24 mouse cellular contexts compared by ENCODE assay signal in genomic region chr10:16033096-16033495, GRCm38 (mm10).
DNase-seq lines count a peak whose midpoint lies in the region; ATAC-seq lines count a peak whose summit lies in the region.
"Had no signal": no experiment of that assay in that cellular context is flagged by ENCODE, and none has a peak within 500 bp of the region (broad histone marks: within the 10 kb centered on the region; RNA-seq: fewer than 3 reads in every experiment).

No protein-coding gene starts in this region.

- no peak overlapping the region for H3K4me3 ChIP-seq in forebrain, embryonic 16.5 days (replicated peaks; ENCODE audit: low read length)
- no peak overlapping the region for H3K4me3 ChIP-seq in forebrain, embryonic 15.5 days
- H3K4me3 ChIP-seq in neural tube, embryonic 11.5 days (ENCODE audit: low read depth, low read length) = no peak overlapping the region
- no peak overlapping the region for H3K4me3 ChIP-seq in neural tube, embryonic 15.5 days (replicated peaks)
- H3K4me3 ChIP-seq: embryonic facial prominence, embryonic 12.5 days; gastrocnemius, adult 2 months; heart, embryonic 15.5 days; limb, embryonic 12.5 days; neural tube, embryonic 13.5 days had no signal

- H3K27me3 ChIP-seq in forebrain, embryonic 16.5 days (replicated peaks; ENCODE audit: control insufficient read depth, insufficient read depth, low read length) = no peaks in the 10 kb centered on the region
- H3K27me3 ChIP-seq in forebrain, embryonic 15.5 days = no peaks in the 10 kb centered on the region
- no peaks in the 10 kb centered on the region for H3K27me3 ChIP-seq in neural tube, embryonic 11.5 days (ENCODE audit: control insufficient read depth, insufficient read depth, low read length)
- H3K27me3 ChIP-seq in neural tube, embryonic 15.5 days (replicated peaks) = no peaks in the 10 kb centered on the region
- H3K27me3 ChIP-seq: embryonic facial prominence, embryonic 12.5 days; heart, embryonic 15.5 days; limb, embryonic 12.5 days; neural tube, embryonic 13.5 days had no signal

- H3K9ac ChIP-seq in forebrain, embryonic 16.5 days (replicated peaks; ENCODE audit: low read depth, low read length) = no peak overlapping the region
- no peak overlapping the region for H3K9ac ChIP-seq in forebrain, embryonic 15.5 days (replicated peaks)
- no peak overlapping the region for H3K9ac ChIP-seq in neural tube, embryonic 11.5 days (ENCODE audit: low read length)
- no peak overlapping the region for H3K9ac ChIP-seq in neural tube, embryonic 15.5 days (replicated peaks)
- H3K9ac ChIP-seq: embryonic facial prominence, embryonic 12.5 days; heart, embryonic 15.5 days; limb, embryonic 12.5 days; liver, postnatal 0 days; neural tube, embryonic 13.5 days had no signal

- DNase-seq in adrenal gland, adult 8-10 months = peak; percentile 15
- DNase-seq in adrenal gland, postnatal 4 days (ENCODE audit: low spot score in 2 of 2) = no peak
- no peak for DNase-seq in neural tube, embryonic 11.5 days (ENCODE audit: low spot score)
- DNase-seq in kidney, adult 8-10 months = no peak
- DNase-seq: cerebellum, adult 11-12 months; cerebellum, postnatal 10 days; gastrocnemius, adult 2 months; heart, postnatal 36 days; kidney, adult 11 months; kidney, postnatal 4 days; liver, postnatal 0 days; thymus, adult 18-20 months; thymus, postnatal 36 days had no signal

- no peak overlapping the region for H3K4me2 ChIP-seq in forebrain, embryonic 16.5 days (ENCODE audit: low read length)
- no peak overlapping the region for H3K4me2 ChIP-seq in forebrain, embryonic 15.5 days (replicated peaks)
- H3K4me2 ChIP-seq in neural tube, embryonic 11.5 days (ENCODE audit: low read depth) = no peak overlapping the region
- no peak overlapping the region for H3K4me2 ChIP-seq in neural tube, embryonic 15.5 days
- H3K4me2 ChIP-seq: embryonic facial prominence, embryonic 12.5 days; heart, embryonic 15.5 days; limb, embryonic 12.5 days; liver, embryonic 11.5 days; neural tube, embryonic 13.5 days had no signal

- H3K27ac ChIP-seq in forebrain, embryonic 16.5 days (ENCODE audit: low read length) = no peak overlapping the region
- no peak overlapping the region for H3K27ac ChIP-seq in forebrain, embryonic 15.5 days (replicated peaks)
- H3K27ac ChIP-seq in neural tube, embryonic 11.5 days (ENCODE audit: low read depth, low read length) = no peak overlapping the region
- no peak overlapping the region for H3K27ac ChIP-seq in neural tube, embryonic 15.5 days (replicated peaks)
- H3K27ac ChIP-seq: embryonic facial prominence, embryonic 12.5 days; gastrocnemius, adult 2 months; heart, embryonic 15.5 days; limb, embryonic 12.5 days; macrophage; neural tube, embryonic 13.5 days had no signal

- ATAC-seq in forebrain, embryonic 16.5 days = peak; percentile 58; the same call in 1 of the 2 replicates
- ATAC-seq in forebrain, embryonic 15.5 days (replicated peaks) = no peak
- ATAC-seq in neural tube, embryonic 11.5 days (ENCODE audit: insufficient read depth, low FRiP score, low TSS enrichment) = 0 out of 2 replicates have a peak, but pooled peaks have one; percentile 48
- no peak for ATAC-seq in neural tube, embryonic 15.5 days (ENCODE audit: low FRiP score)
- ATAC-seq: CD4-positive, CD25-positive, alpha-beta regulatory T cell, adult 4 months; liver, postnatal 0 days; lung, postnatal 0 days had no signal

- no peaks in the 10 kb centered on the region for H3K36me3 ChIP-seq in forebrain, embryonic 16.5 days (ENCODE audit: control insufficient read depth, insufficient read depth)
- no peaks in the 10 kb centered on the region for H3K36me3 ChIP-seq in forebrain, embryonic 15.5 days
- H3K36me3 ChIP-seq in neural tube, embryonic 11.5 days (ENCODE audit: control insufficient read depth, insufficient read depth, low read length) = no peaks in the 10 kb centered on the region
- no peaks in the 10 kb centered on the region for H3K36me3 ChIP-seq in neural tube, embryonic 15.5 days
- H3K36me3 ChIP-seq: embryonic facial prominence, embryonic 12.5 days; heart, embryonic 15.5 days; limb, embryonic 12.5 days; neural tube, embryonic 13.5 days had no signal

- no peaks in the 10 kb centered on the region for H3K9me3 ChIP-seq in forebrain, embryonic 16.5 days (ENCODE audit: control insufficient read depth, low read length)
- no peaks in the 10 kb centered on the region for H3K9me3 ChIP-seq in forebrain, embryonic 15.5 days
- H3K9me3 ChIP-seq in neural tube, embryonic 11.5 days (ENCODE audit: control insufficient read depth, low read length) = no peaks in the 10 kb centered on the region
- no peaks in the 10 kb centered on the region for H3K9me3 ChIP-seq in neural tube, embryonic 15.5 days (replicated peaks)
- H3K9me3 ChIP-seq: embryonic facial prominence, embryonic 12.5 days; heart, embryonic 15.5 days; limb, embryonic 12.5 days; neural tube, embryonic 13.5 days had no signal

- no peaks in the 10 kb centered on the region for H3K4me1 ChIP-seq in forebrain, embryonic 16.5 days (replicated peaks; ENCODE audit: control insufficient read depth, insufficient read depth, low read length)
- peaks cover 3% of the 10 kb centered on the region; the same call in 1 of the 2 replicates for H3K4me1 ChIP-seq in forebrain, embryonic 15.5 days
- H3K4me1 ChIP-seq in neural tube, embryonic 11.5 days (ENCODE audit: control insufficient read depth, insufficient read depth, low read length) = no peaks in the 10 kb centered on the region
- H3K4me1 ChIP-seq in neural tube, embryonic 15.5 days = no peaks in the 10 kb centered on the region
- H3K4me1 ChIP-seq: embryonic facial prominence, embryonic 12.5 days; heart, embryonic 15.5 days; limb, embryonic 12.5 days had no signal

Comparison
In these comparisons a context has a peak if more than half of its experiments do, and no peak if none do; other contexts are left out.
1. ATAC-seq: peak in forebrain, embryonic 16.5 days (single experiment) and neural tube, embryonic 11.5 days (single experiment); none in forebrain, embryonic 15.5 days (single experiment) and neural tube, embryonic 15.5 days (single experiment).